Mouse (Mus musculus) retina, embryonic 14.5 days (tissue): ENCODE data around the gene Npc2.
A peak's percentile ranks its signal among the peaks of the same experiment; 100 is the strongest.

Experiments used
- DNase-seq: peaks from one replicate; pipeline ENCODE4 v3.0.0-alpha.2; 2015; ENCODE audit warnings: low spot score

Npc2 gene

DNA sequence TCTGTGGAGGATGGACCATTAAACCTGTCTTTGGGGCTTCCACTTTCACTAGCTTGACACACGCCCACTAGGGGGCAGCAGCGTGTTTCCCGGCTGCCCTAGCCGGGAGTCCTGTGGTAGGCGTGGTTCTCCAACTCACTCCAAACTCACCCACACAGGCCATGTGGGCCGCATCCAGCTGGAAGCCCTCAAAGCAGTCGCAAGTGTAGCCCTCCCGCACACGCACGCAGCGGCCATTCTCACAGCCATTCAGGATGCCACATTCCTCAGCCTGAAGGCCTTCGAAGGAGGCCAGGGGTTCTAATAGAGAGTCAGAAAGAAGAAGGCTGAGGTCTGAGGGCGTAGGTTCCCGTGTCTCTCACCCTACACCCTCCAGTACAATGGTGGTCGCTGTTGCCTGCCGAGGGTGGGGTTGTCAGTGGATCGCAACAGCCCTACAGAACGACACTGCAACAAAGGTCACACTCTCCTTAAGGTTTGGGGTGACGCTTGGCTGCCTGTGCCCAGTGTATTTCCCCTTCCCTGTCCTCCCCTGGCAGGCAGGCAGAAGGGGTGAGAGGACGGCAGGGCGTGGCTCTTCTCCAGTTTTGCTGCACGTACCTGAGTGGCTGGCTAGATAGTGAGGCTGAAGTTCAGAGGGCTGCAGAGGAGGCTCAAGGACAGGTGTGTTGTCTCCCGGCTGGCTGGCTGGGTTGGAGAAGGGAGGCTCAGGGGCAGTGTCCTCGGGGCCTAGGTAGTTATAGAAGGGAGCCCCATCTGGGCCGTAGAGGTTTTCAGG lies 11.8 kb upstream of the Npc2 start:
- DNase-seq, result peak; percentile 96

DNA sequence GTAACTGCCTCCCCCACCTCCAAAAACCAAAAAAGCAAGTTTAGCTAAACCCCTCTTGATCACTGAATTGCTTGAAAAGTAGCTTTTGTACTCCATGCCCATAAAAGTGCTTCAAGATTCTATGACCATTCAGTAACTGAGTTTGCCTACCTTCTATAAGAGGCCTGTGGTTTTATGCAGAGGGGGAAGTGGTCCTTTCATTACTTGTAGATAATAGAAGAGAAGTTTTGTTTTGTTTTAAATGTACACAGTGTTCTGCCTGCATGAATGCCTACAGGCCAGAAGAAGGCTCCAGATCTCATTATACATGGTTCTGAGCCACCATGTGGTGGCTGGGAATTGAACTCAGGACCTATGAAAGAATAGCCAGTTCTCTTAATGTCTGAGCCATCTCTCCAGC lies 3.3 kb upstream of the Npc2 start:
- no peak for DNase-seq

- no peak for DNase-seq
These were observed 1.4 kb upstream of the Npc2 start for GRCm38 (mm10) chr12:84774376-84774775.

DNA sequence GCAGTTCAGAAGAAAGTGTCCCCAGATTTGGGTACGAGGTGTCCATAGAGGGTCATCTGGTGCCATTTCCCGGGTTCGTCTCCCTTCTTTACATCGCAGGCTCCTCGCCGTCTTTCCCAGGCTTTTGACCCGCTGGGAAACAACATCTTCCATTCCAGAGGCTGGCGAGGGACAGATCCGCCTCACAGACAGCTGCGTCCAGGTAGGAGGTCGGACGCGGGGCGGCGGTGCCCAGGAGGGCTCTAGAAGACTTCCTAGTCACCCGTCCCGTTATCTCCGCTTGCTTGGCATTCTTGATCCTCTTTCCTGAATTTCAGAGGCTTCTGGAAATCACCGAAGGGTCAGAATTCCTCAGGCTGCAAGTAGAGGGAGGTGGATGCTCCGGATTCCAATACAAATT lies 524 bp upstream of the Npc2 start:
- no peak for DNase-seq

DNA sequence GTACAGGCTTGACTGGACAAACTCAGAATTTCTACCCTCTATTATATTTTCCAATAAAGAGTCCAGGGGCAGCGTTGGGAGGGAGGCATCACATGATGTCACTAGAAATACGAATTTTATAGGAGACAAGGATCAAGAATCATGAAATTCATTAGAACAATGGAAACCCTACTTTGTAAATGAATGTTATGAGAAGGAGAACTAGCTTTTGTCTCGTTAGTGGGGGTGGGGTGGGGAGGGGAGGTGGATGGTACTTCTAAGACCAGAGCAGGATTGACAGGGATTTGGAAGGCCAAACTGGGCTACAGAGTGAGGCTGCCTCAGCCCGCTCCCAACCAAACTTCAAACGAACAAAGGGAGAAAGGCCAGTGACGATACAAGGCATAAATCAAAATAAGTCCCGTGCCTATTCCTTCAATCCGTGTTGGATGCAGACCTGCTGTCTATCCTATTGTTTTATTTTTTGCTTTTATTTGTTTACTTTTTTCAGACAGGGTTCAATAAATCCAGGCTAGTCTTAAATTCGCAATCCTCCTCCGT lies 901 bp downstream of the Npc2 start:
- peak; percentile 43 for DNase-seq

DNA sequence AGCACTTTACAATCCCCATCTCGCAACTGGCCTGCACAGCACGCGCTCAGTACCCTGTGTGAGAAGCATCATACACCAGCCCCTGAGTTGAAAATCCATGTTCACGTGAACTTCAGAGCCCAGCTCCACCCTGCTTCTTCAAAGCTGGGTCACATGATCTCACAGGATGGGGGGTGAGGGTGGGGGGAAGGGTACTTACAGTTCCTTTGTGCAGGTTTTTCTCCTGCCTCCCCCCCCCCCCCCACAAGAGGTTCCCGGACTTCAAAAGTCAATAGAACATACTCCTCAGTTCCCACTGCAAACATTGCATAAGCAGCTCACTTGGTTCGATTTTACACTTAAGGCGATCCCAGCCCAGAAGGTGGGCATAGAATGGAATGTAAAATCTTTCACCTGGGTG lies 3.3 kb downstream of the Npc2 start:
- no peak for DNase-seq

DNA sequence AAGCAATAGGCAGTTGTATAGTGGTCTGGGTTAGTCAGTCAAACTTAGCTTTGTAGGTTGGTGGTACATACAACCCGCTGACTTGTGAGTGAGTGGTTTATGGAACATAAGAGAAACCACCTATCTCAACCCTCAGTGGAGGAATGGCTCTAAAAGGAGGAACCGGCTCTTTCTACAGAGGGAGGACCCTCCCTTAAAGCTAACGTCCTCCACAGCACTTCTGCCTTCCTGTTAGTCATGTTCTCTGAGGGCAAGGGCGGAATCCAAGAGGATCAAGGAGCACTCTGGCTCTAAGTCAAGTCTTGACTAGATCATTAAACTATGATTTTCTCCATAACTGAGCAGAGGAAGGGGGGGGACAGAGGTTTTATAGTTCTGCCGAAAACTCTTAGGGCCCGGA lies 5.4 kb downstream of the Npc2 start:
- no peak for DNase-seq

GRCm38 (mm10) chr12:84766113-84766735 lies 6.7 kb downstream of the Npc2 start:
- DNase-seq, result no peak

- DNase-seq, result no peak
These were observed 7.4 kb downstream of the Npc2 start for GRCm38 (mm10) chr12:84765506-84765905.

- no peak for DNase-seq
These were observed 8.2 kb downstream of the Npc2 start for GRCm38 (mm10) chr12:84764756-84765155.

GRCm38 (mm10) chr12:84763577-84764218 lies 9.3 kb downstream of the Npc2 start:
- DNase-seq, result no peak

GRCm38 (mm10) chr12:84762532-84762931 lies 10.4 kb downstream of the Npc2 start:
- no peak for DNase-seq

- DNase-seq, result peak; percentile 77
These were observed 13.9 kb downstream of the Npc2 start for GRCm38 (mm10) chr12:84759063-84759462.

DNA sequence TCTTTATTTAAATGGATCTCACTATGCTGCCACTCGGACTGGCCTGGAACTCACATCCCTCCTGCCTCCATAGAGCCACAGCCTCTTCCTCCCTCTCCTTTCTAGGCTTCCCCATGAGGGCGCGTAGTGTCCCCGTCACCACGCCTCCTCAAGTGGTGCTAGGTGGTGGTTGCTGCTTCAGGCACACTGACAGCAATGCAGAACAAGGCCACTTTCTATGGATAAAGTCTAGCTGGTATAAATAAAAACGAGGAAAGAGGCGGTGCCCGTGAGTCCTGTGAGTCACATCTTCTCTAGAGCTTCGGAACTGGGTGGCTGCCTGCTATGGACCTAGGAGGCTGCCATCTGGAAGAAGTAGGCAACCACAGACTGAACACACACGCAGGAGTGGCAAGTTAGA lies 16.9 kb downstream of the Npc2 start:
- DNase-seq, result no peak

- DNase-seq, result peak; percentile 88
These were observed 17.8 kb downstream of the Npc2 start for GRCm38 (mm10) chr12:84755008-84755695.

DNA sequence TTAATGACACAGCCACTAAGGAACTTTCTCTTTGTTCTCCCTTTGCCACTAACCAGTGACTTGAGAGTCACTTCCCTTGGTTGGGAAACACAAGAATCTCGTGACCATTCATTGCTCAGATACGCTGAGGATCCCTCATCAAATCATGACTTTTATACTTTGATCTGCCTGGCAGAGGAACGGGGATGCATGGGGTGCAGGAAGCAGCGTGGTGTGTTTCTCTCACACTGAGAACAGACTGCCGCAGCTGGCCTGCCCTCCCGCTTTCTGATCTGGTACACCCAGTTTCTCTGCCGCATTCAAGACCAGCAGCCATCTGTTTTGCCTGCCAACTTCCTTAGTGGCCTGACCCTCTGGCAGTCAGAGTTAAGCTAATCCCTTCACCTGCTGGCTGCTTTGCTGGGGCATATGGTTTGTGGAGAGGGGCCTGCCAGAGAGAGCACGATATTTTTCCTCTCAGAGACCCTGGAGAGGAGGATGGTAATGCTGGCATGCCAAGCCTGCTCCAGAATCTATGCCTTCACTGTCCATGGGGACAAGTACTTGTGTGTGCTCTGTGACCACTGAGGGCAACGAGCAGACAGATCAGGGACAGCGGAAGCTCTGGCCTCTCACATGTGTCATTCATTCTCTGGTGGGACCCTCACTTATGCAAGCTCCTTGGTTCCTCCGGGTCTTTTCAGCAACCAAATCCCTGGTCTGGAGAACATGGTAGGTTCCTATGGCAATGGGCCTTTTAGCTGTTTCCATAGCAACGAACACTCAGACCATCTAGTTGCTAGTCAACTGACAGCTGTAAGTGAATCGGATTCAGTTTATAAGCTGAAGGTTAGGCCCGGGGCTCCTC lies 20.6 kb downstream of the Npc2 start:
- peak; percentile 69 for DNase-seq

- DNase-seq, result no peak
These were observed 22.3 kb downstream of the Npc2 start for GRCm38 (mm10) chr12:84750661-84751060.

DNA sequence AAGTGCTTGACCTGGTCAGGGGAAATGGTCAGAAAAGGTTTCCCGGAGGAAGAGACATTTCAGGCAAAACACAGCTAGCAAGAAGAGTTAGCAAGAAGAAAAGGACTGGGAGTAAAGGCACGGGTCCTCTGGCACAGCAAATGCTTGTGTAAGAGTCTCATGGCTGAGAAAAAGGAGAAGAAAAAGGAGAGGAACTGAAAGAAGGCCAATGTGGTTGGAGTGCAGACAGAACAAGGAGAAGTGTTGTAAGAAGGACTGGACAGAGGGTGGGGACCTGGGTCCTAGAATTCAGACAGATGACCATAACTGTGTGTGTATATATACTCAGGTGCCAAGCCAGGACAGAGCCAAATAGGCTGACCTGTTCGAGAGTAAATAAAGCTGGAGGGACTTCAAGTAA lies 24.8 kb downstream of the Npc2 start:
- DNase-seq, result no peak

DNA sequence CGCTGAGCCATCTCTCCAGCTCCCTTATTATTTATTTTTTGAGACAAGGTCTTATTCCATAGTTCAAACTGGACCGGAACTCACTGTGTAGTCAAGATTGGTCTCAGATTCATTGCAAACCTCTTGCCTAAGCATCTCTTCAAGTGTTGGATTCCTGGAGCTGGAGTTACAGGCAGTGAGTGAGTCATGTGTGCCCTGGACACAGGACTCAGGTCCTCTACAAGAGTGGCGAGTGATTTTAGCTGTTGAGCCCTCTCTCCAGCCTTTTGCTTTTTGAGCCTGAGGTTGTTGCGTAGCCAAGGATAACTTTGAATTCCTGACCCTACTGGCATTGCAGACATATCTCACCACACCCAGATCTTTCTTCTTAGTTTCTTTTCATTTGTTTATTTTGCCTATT lies 27.3 kb downstream of the Npc2 start:
- no peak for DNase-seq

DNA sequence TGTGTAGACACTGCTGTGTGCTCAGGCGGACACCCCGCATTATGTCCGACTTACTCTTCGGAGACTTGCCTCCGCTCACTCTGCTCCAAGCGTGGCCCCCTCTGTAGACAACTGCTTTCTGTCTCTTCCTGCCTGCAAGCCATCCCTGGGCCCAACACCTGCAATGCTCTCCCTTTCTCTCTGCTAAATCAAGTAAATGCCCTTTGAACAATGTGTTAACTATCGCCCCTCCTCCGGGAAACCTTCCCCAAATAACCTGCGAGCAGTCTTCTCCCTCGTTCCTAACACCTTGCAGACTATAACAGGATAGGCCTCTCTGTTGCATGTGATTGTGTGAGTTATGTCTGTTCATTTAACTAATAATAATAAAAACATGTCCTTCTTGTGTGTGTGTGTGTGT lies 29.5 kb downstream of the Npc2 start:
- DNase-seq, result no peak

GRCm38 (mm10) chr12:84733366-84733765 lies 39.6 kb downstream of the Npc2 start:
- no peak for DNase-seq

- DNase-seq, result no peak
These were observed 44.5 kb downstream of the Npc2 start for GRCm38 (mm10) chr12:84728421-84728820.
